ENCODE assay signal across 17 mouse cellular contexts in the genomic region with DNA sequence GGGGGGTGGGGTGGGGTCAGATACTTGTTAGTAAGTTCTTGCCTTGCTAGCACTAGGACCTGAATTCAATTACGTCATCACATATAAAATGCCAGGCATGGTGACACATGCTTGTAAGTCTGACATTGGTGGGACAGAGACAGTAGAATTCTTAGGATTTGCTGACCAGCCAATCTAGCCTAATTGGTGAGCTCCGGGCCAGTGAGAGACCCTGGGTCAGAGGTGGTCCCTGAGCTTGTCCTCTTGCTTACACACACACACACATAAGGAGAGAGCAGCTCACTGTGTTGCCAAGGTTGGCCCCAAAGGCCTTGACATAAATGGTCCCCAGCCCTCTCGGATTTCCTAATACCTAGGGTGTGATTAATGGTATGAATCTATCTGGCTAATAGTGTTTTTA. TPM values are rescaled to one million over a fixed set of nuclear protein-coding genes. Genes with fewer than 3 reads are reported as not detected.
A peak's percentile ranks its signal among the peaks of the same experiment; 100 is the strongest.
DNase-seq lines count a peak whose midpoint lies in the region; TF ChIP-seq lines count a peak whose summit lies in the region.
"Had no signal": no experiment of that assay in that cellular context is flagged by ENCODE, and none has a peak within 500 bp of the region (broad histone marks: within the 10 kb centered on the region; RNA-seq: fewer than 3 reads in every experiment).

No protein-coding gene starts in this region.

- 91% methylated on average over 3 of the region's 3 CpGs for WGBS in lung, adult 2 months

- TF ChIP-seq CTCF in lung, adult 2 months (IDR thresholded peaks at IDR 0.05; ENCODE audit: insufficient read depth, low read length), result no peak

- no peak overlapping the region for H3K4me3 ChIP-seq in lung, adult 2 months (replicated peaks; ENCODE audit: extremely low read depth, low read depth, low read length)
- H3K4me3 ChIP-seq: embryonic facial prominence, embryonic 13.5 days; embryonic facial prominence, embryonic 15.5 days; erythroblast, embryonic 14.5 days; forebrain, embryonic 10.5 days; forebrain, embryonic 12.5 days had no signal

- H3K4me1 ChIP-seq in lung, adult 2 months (ENCODE audit: control insufficient read depth, insufficient read depth, low read length), result no peaks in the 10 kb centered on the region
- H3K4me1 ChIP-seq: embryonic facial prominence, embryonic 13.5 days; embryonic facial prominence, embryonic 15.5 days; forebrain, embryonic 10.5 days; forebrain, embryonic 12.5 days had no signal

- no peak for TF ChIP-seq POLR2A in lung, adult 2 months (IDR thresholded peaks at IDR 0.05; ENCODE audit: borderline replicate concordance, extremely low read depth, low read depth, low read length)

- DNase-seq in adrenal gland, adult 8-10 months, result peak; percentile 38
- no peak for DNase-seq in adrenal gland, postnatal 4 days (ENCODE audit: low spot score in 2 of 2)
- peak; percentile 27 for DNase-seq in adrenal gland, postnatal 10 days
- peak; percentile 29 for DNase-seq in adrenal gland, postnatal 14 days
- no peak for DNase-seq in lung, adult 2 months
- DNase-seq: cerebellum, adult 11 months; cerebellum, adult 18-20 months; cerebellum, adult 8-10 months; cerebellum, adult 9-11 months; cerebellum, postnatal 14 days; cerebellum, postnatal 36 days; embryo, embryonic 11 days had no signal

RNA-seq across cellular contexts. Expression of gene Herc4, which starts 36.2 kb away (rescaled TPM):
- 100 to 1,000 TPM; 123 to 182 (median 151) TPM for total RNA-seq in adrenal gland, adult 8-10 months (2022)
- total RNA-seq in adrenal gland, postnatal 4 days (2021), result 10 to 100 TPM; 92.3 to 93.1 TPM
- total RNA-seq in adrenal gland, postnatal 10 days (2021), result 10 to 100 TPM; 76.3 to 89.6 TPM
- total RNA-seq in adrenal gland, postnatal 14 days (2021), result 114 and 129 TPM in 2 replicates
- 11.3 and 16.6 TPM in 2 replicates for polyA plus RNA-seq in lung, adult 2 months (2012; rRNA removed)

Comparison
In these comparisons a context has a peak if more than half of its experiments do, and no peak if none do; other contexts are left out.
1. DNase-seq: peak in adrenal gland, adult 8-10 months (single experiment), adrenal gland, postnatal 10 days (single experiment) and adrenal gland, postnatal 14 days (single experiment); none in adrenal gland, postnatal 4 days (0 of 2) and lung, adult 2 months (single experiment).